Mouse (Mus musculus) neural tube, embryonic 14.5 days (tissue): Measurements from ENCODE around the gene Mut. TPM values are rescaled to one million over a fixed set of nuclear protein-coding genes. Genes with fewer than 3 reads are reported as not detected.

Source experiments
- ATAC-seq: fragments of 200-750 bp; cut with Nextera tagmentation; 2 replicates; pipeline ENCODE4 v1.8.0; 2017; ENCODE audit warnings: low read depth, mild to moderate bottlenecking, moderate TSS enrichment, moderate library complexity
- H3K27ac ChIP-seq: fragments of 300-500 bp; sonication (generic); 2 replicates; pipeline ENCODE4 v1.5.1; 2014; ENCODE audit warnings: low read depth, mild to moderate bottlenecking, control low read depth, low read length, moderate library complexity, mixed read lengths
- H3K27me3 ChIP-seq: fragments of 300-500 bp; sonication (generic); 2 replicates; pipeline ENCODE4 v1.6.1; 2014; ENCODE audit warnings: low read length; ENCODE audit not compliant: control insufficient read depth, insufficient read depth
- H3K36me3 ChIP-seq: fragments of 300-500 bp; sonication (generic); 2 replicates; pipeline ENCODE4 v1.6.1; 2014; ENCODE audit warnings: low read length, mixed read lengths; ENCODE audit not compliant: control insufficient read depth, insufficient read depth
- H3K4me1 ChIP-seq: fragments of 300-500 bp; sonication (generic); 2 replicates; pipeline ENCODE4 v1.6.1; 2014; ENCODE audit warnings: low read length; ENCODE audit not compliant: control insufficient read depth, insufficient read depth
- H3K4me2 ChIP-seq: fragments of 300-500 bp; sonication (generic); 2 replicates; pipeline ENCODE4 v1.6.1; 2014; ENCODE audit warnings: mild to moderate bottlenecking, low read depth, low read length, control low read depth
- H3K4me3 ChIP-seq: fragments of 300-500 bp; sonication (generic); 2 replicates; pipeline ENCODE4 v1.5.1; 2014; ENCODE audit warnings: low read depth, low read length, control low read depth, mixed read lengths
- H3K9ac ChIP-seq: fragments of 300-500 bp; sonication (generic); replicated peaks from 2 replicates; pipeline ENCODE4 v1.6.1; 2014; ENCODE audit warnings: low read depth, mild to moderate bottlenecking, control low read depth, low read length, mixed read lengths
- H3K9me3 ChIP-seq: fragments of 300-500 bp; sonication (generic); 2 replicates; pipeline ENCODE4 v1.6.1; 2016; ENCODE audit warnings: low read length; ENCODE audit not compliant: control insufficient read depth
- WGBS: fragments of 180-500 bp; shearing (Covaris S2); extraction: QIAGEN DNeasy Blood & Tissue Kit; methylation state at CpG from one replicate; pipeline ENCODE4 v1.1.7; 2014; 5-methylcytosine and 5-hydroxymethylcytosine counted together
- polyA plus RNA-seq: library from polyadenylated mRNA; unstranded; fragments of >200 nt; fragmentation: Nextera tagmentation; extraction: Ambion mirVana; gene quantifications from 2 replicates; pipeline ENCODE4 v1.2.1, GENCODE M21; 2014

Mut gene
- polyA plus RNA-seq, 1 experiment from 2014 or later = 28.0 TPM

DNA sequence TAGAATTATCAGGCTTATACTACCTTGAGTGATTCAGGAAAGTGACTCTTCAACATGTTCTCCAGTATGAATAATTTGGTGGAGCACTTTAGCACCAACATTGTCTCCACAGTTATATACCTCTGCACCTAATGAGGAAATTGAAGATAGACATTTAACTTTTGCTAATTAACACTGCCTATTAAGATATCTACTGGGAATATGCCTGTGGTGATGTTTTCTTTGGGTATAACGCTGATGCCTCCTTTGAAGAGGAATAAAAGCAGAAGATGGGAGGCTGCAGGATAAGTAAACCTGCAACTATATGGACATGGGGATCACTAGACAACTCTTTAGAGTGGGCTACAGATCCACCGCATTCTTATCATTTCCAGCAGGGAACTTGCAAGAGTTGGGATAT lies 20.2 kb upstream of the Mut start, which contains the start of gene Glyatl3:
Gene Glyatl3, minus strand, starts transcription at position 101 of the 400 bp plus-strand sequence.
- no peak within 1 kb of the TSS for H3K9ac ChIP-seq
- H3K27ac ChIP-seq = no peak within 1 kb of the TSS
- H3K4me2 ChIP-seq = no peak within 1 kb of the TSS
- 97% methylated on average over 2 of the region's 2 CpGs for WGBS
- no peaks in the 10 kb centered on the region for H3K36me3 ChIP-seq
- H3K4me1 ChIP-seq = no peaks in the 10 kb centered on the region
- H3K27me3 ChIP-seq = no peaks in the 10 kb centered on the region
- H3K9me3 ChIP-seq = no peaks in the 10 kb centered on the region
- no peak within 1 kb of the TSS for H3K4me3 ChIP-seq
- ATAC-seq = no peak

- Histone ChIP-seq H3K4me1 (no peaks in the 10 kb centered on the region), H3K9me3 (no peaks in the 10 kb centered on the region), H3K27ac (no peak overlapping the region), H3K9ac (no peak overlapping the region), H3K27me3 (no peaks in the 10 kb centered on the region), H3K36me3 (no peaks in the 10 kb centered on the region), H3K4me3 (no peak overlapping the region), H3K4me2 (no peak overlapping the region)
- no peak for ATAC-seq
- 95% methylated on average over 1 of the region's 2 CpGs for WGBS
Observed at GRCm38 (mm10) chr17:40915499-40915898, 19.0 kb upstream of the Mut start.

- Histone ChIP-seq H3K4me2 (peak overlapping the region; percentile 86), H3K4me3 (peak overlapping the region; percentile 52), H3K4me1 (peaks cover 4% of the 10 kb centered on the region; the same call in 1 of the 2 replicates), H3K27ac (no peak overlapping the region; the same call in 1 of the 2 replicates), H3K27me3 (no peaks in the 10 kb centered on the region), H3K36me3 (no peaks in the 10 kb centered on the region), H3K9me3 (no peaks in the 10 kb centered on the region), H3K9ac (peak overlapping the region; percentile 34; the same call in 1 of the 2 replicates)
- ATAC-seq = peak; percentile 45; the same call in 1 of the 2 replicates
- WGBS = 1% methylated on average over 14 of the region's 14 CpGs
Observed at GRCm38 (mm10) chr17:40933985-40934384, 500 bp upstream of the Mut start.

- Histone ChIP-seq H3K4me3 (no peak overlapping the region), H3K36me3 (peaks cover 4% of the 10 kb centered on the region; the same call in 1 of the 2 replicates), H3K27me3 (no peaks in the 10 kb centered on the region), H3K27ac (no peak overlapping the region), H3K9ac (no peak overlapping the region), H3K4me1 (no peaks in the 10 kb centered on the region), H3K9me3 (no peaks in the 10 kb centered on the region), H3K4me2 (no peak overlapping the region)
- no peak for ATAC-seq
- 90% methylated on average over 3 of the region's 3 CpGs for WGBS
Observed at GRCm38 (mm10) chr17:40948518-40948917, 14.0 kb downstream of the Mut start.

- H3K36me3 ChIP-seq = no peaks in the 10 kb centered on the region
- peak; percentile 58 for ATAC-seq
Observed at GRCm38 (mm10) chr17:40977914-40978313, 43.4 kb downstream of the Mut start.

DNA sequence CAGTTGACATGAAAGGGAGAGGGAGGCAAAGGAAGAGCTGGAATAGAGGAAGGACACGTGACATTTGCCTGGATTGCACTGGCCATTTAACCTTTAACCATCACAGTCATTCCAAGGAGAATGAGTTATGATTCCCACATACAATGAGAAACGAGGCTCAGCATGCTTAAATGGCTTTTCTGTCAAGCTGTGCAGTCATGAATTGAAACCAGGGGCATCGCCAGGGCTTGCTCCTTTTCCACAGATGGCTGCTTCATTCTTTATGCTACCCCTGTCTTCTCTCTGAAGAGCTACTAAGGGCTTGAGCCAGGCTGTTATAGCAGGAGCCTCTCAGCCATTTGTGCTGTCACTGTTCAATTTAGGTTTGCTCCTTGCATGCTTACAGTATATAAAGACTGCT lies 57.6 kb downstream of the Mut start:
- 9% methylated on average over 3 of the region's 3 CpGs for WGBS
- no peaks in the 10 kb centered on the region for H3K36me3 ChIP-seq
- H3K27ac ChIP-seq = no peak overlapping the region
- no peaks in the 10 kb centered on the region for H3K4me1 ChIP-seq
- no peaks in the 10 kb centered on the region for H3K27me3 ChIP-seq
- no peak overlapping the region for H3K4me3 ChIP-seq
- no peak overlapping the region for H3K4me2 ChIP-seq
- peak; percentile 70 for ATAC-seq
- no peak overlapping the region for H3K9ac ChIP-seq
- H3K9me3 ChIP-seq = no peaks in the 10 kb centered on the region

More at GRCm38 (mm10) chr17:40977914-40978313, 43.4 kb downstream of the Mut start:
- 67% methylated on average over 11 of the region's 11 CpGs for WGBS
- H3K4me2 ChIP-seq = no peak overlapping the region
- H3K9me3 ChIP-seq = no peaks in the 10 kb centered on the region
- no peaks in the 10 kb centered on the region for H3K4me1 ChIP-seq
- H3K27me3 ChIP-seq = no peaks in the 10 kb centered on the region
- no peak overlapping the region for H3K4me3 ChIP-seq
- H3K27ac ChIP-seq = no peak overlapping the region
- H3K9ac ChIP-seq = no peak overlapping the region

Other genes starting within 250 kb of the Mut start
- gene Esp1, start 207.6 kb upstream of the Mut start, polyA plus RNA-seq = not detected in 2 replicates
- gene Crisp2, start 127.7 kb upstream of the Mut start, polyA plus RNA-seq = not detected in 2 replicates
- 0.20 and 0.57 TPM in 2 replicates for gene Rhag, start 123.6 kb upstream of the Mut start, polyA plus RNA-seq
- 0.45 and 0.59 TPM in 2 replicates for gene 9130008F23Rik, start 54.1 kb upstream of the Mut start, polyA plus RNA-seq
- not detected in 2 replicates for gene Glyatl3, start 20.3 kb upstream of the Mut start, polyA plus RNA-seq
- 7.6 and 10.7 TPM in 2 replicates for gene Cenpq, start 362 bp downstream of the Mut start, polyA plus RNA-seq